Mouse (Mus musculus) midbrain, embryonic 12.5 days (tissue): ENCODE data around the gene Galnt7. TPM values are rescaled to one million over a fixed set of nuclear protein-coding genes. Genes with fewer than 3 reads are reported as not detected.

Experiments
- ATAC-seq: fragments of 200-750 bp; cut with Nextera tagmentation; 2 replicates; pipeline ENCODE4 v1.8.0; 2017; ENCODE audit warnings: low read depth, moderate TSS enrichment, moderate library complexity; ENCODE audit not compliant: low FRiP score
- H3K27ac ChIP-seq: fragments of 300-500 bp; sonication (generic); replicated peaks from 2 replicates; pipeline ENCODE4 v1.5.1; 2016; ENCODE audit warnings: mild to moderate bottlenecking
- H3K27me3 ChIP-seq: fragments of 300-500 bp; sonication (generic); 2 replicates; pipeline ENCODE4 v1.6.1; 2016; ENCODE audit warnings: mild to moderate bottlenecking
- H3K36me3 ChIP-seq: fragments of 300-500 bp; sonication (generic); 2 replicates; pipeline ENCODE4 v1.6.1; 2016
- H3K4me1 ChIP-seq: fragments of 300-500 bp; sonication (generic); 2 replicates; pipeline ENCODE4 v1.6.1; 2016
- H3K4me2 ChIP-seq: fragments of 300-500 bp; sonication (generic); replicated peaks from 2 replicates; pipeline ENCODE4 v1.6.1; 2016; ENCODE audit warnings: mild to moderate bottlenecking, moderate library complexity
- H3K4me3 ChIP-seq: fragments of 300-500 bp; sonication (generic); 2 replicates; pipeline ENCODE4 v1.5.1; 2016; ENCODE audit warnings: mild to moderate bottlenecking
- H3K9ac ChIP-seq: fragments of 300-500 bp; sonication (generic); replicated peaks from 2 replicates; pipeline ENCODE4 v1.6.1; 2016; ENCODE audit warnings: mild to moderate bottlenecking, moderate library complexity
- H3K9me3 ChIP-seq: fragments of 300-500 bp; sonication (generic); 2 replicates; pipeline ENCODE4 v1.6.1; 2016; ENCODE audit warnings: mild to moderate bottlenecking
- WGBS: fragments of 180-500 bp; shearing (Covaris S2); methylation state at CpG from one replicate; pipeline ENCODE4 v1.1.7; 2016; 5-methylcytosine and 5-hydroxymethylcytosine counted together
- polyA plus RNA-seq: library from polyadenylated mRNA; unstranded; fragments of >200 nt; fragmentation: Nextera tagmentation; extraction: Ambion mirVana; gene quantifications from 2 replicates; pipeline ENCODE4 v1.2.1, GENCODE M21; 2016

Galnt7 gene
- 14.5 and 15.0 TPM in 2 replicates for polyA plus RNA-seq

DNA sequence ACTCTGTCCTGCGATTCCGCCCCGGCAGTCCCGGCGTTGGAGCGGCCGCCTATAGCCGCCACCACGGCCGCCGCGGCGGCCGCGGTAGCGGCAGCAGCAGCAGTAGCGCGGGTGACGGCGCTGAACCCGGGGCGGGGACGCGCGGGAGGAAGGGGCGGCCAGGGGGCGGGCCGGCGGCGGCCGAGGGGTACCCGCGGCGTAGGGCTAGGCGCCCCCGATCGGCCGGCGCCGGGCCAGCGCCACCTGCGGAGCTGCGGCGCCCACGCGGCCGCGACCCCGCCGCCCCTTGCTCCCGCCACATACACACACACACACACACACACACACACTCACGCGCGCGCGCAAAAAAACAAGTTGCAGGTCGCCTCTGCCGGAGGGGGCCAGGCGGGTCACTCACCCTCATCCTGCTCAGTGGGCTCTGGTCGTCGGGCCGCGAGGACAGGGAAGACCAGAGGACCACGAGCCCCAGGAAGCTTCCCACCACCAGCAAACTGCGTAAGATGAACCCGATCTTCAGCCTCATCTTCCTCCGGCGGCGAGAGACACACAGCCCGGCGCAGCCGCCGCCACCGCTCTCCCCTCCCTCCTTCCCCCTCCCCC lies at the start of gene Galnt7:
Gene Galnt7 (minus strand): TSS at position 577 of the 600 bp plus-strand sequence.
- Histone ChIP-seq H3K4me3 (peak within 1 kb of the TSS; percentile 90), H3K9me3 (no peaks in the 10 kb centered on the region), H3K4me2 (peak within 1 kb of the TSS; percentile 94), H3K36me3 (no peaks in the 10 kb centered on the region), H3K27me3 (peaks cover 12% of the 10 kb centered on the region), H3K4me1 (peaks cover 15% of the 10 kb centered on the region), H3K27ac (peak within 1 kb of the TSS; percentile 92), H3K9ac (peak within 1 kb of the TSS; percentile 95)
- peak; percentile 88 for ATAC-seq
- WGBS: under 1% methylated on average over 44 of the region's 74 CpGs

DNA sequence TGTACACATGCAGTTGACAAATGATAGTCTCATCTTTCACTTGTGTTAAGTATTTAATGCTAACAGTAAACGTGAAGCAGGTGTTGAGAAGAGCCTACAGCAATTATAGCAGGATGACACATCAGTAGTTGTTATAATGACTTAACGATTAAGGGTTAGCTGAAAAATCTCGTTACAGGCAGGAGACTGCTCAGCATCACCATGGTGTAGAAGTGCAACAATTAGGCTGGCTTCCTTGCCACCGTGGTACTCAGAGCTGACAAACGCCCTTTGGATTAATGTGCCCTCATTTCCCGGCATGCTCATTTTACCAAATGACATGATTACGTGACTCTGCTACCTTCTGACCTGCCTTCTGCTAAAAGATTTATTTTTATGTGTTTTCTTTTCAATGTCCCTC lies 35.8 kb upstream of the Galnt7 start:
- no peaks in the 10 kb centered on the region for H3K27me3 ChIP-seq
- ATAC-seq: 0 out of 2 replicates have a peak, but pooled peaks have one; percentile 27
- H3K36me3 ChIP-seq: no peaks in the 10 kb centered on the region
- WGBS: 49% methylated on average over 7 of the region's 7 CpGs
- no peak overlapping the region for H3K27ac ChIP-seq
- peaks cover 5% of the 10 kb centered on the region; the same call in 1 of the 2 replicates for H3K4me1 ChIP-seq
- no peak overlapping the region for H3K9ac ChIP-seq
- no peaks in the 10 kb centered on the region for H3K9me3 ChIP-seq
- no peak overlapping the region for H3K4me3 ChIP-seq
- no peak overlapping the region for H3K4me2 ChIP-seq

DNA sequence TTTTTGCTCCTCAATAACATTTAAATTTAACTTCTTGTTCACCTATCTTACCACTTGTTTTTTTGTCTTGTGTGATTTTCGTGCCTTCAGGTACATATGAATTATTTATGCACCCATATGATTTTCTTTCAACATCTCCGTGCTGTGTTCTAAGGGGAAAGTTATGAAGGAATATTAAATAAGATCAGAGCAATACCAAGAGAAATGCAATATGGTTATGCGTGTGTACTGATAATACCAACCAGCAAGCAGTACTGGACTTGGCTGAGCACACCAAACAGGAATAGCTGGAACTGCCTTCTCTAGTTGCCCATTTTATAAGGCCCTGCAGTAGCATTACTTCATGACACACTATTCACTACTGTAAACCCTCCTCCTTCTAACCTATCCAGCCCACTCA lies 33.0 kb upstream of the Galnt7 start:
- peaks cover 5% of the 10 kb centered on the region; the same call in 1 of the 2 replicates for H3K4me1 ChIP-seq
- H3K27me3 ChIP-seq: no peaks in the 10 kb centered on the region
- H3K4me3 ChIP-seq: no peak overlapping the region
- WGBS: 87% methylated on average over 3 of the region's 3 CpGs
- no peak overlapping the region for H3K4me2 ChIP-seq
- H3K9me3 ChIP-seq: no peaks in the 10 kb centered on the region
- no peak overlapping the region for H3K9ac ChIP-seq
- no peaks in the 10 kb centered on the region for H3K36me3 ChIP-seq
- no peak overlapping the region for H3K27ac ChIP-seq
- ATAC-seq: no peak

DNA sequence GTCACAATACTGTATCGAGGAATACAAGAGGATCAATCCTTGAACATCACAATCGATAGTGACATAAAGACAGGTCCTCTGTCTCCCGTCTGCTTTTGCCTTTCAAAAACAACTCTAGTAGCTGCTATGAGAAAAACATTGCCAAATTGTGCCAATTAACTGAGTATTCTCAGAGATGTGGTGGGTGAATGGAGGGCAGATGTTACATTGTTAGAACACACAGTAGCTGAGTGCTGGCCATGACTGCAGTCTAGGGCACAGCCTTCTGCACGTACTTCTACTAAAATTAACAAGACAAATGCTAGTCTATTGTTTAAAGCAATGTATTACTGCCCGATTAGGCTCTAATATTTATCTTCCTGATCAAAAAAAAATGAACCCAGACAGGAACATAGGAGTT lies 27.2 kb upstream of the Galnt7 start:
- Histone ChIP-seq H3K36me3 (no peaks in the 10 kb centered on the region), H3K9me3 (no peaks in the 10 kb centered on the region), H3K9ac (no peak overlapping the region), H3K27ac (no peak overlapping the region), H3K4me2 (no peak overlapping the region), H3K4me1 (no peaks in the 10 kb centered on the region), H3K4me3 (no peak overlapping the region), H3K27me3 (no peaks in the 10 kb centered on the region)
- 83% methylated on average over 5 of the region's 5 CpGs for WGBS
- no peak for ATAC-seq

DNA sequence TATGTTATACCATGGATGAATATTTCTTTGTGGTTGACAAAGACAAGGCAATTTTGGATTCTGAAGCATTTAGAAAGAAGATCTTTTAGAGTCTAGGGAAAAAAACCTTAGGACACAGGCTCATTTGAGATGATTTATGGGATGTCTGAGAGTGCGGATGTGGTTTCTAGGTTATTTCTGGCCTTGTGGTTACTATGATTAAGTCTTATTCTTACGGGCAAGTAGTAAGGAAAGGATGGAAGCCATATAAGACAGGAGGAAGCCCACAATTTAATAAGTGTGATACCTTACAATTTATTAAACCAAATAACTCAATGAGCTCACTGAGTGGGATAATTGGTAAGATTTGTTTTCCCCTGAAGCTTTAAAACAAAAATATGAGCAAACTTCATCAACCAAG lies 11.3 kb upstream of the Galnt7 start:
- WGBS: 98% methylated on average over 2 of the region's 2 CpGs

DNA sequence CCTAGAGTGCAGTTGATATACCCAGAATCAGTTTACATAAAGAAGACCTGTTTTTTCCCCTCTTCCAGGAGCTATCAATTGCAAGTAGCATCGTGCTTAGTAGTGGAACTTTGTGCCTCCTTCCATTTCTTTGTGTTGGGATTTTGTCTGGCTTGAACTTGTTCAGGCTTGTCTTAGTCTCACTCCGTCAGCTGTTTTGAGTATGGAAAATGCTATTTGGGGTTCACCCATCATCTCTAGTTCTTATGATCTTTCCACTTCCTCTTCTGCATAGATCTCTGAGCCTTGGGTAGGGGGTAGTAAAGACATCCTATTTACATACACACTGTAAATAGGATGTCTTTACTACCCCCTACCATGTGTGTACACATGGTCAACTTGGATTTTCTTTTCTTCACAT lies 7.2 kb upstream of the Galnt7 start:
- Histone ChIP-seq H3K4me3 (no peak overlapping the region), H3K27ac (no peak overlapping the region), H3K4me1 (no peaks in the 10 kb centered on the region), H3K9ac (no peak overlapping the region), H3K36me3 (no peaks in the 10 kb centered on the region), H3K9me3 (no peaks in the 10 kb centered on the region), H3K4me2 (no peak overlapping the region), H3K27me3 (peaks cover 8% of the 10 kb centered on the region; the same call in 1 of the 2 replicates)
- ATAC-seq: no peak
- 90% methylated on average over 2 of the region's 2 CpGs for WGBS

More for the DNA sequence above, 11.3 kb upstream of the Galnt7 start:
- Histone ChIP-seq H3K4me2 (no peak overlapping the region), H3K9ac (no peak overlapping the region), H3K36me3 (no peaks in the 10 kb centered on the region), H3K27ac (no peak overlapping the region), H3K9me3 (no peaks in the 10 kb centered on the region), H3K27me3 (no peaks in the 10 kb centered on the region), H3K4me3 (no peak overlapping the region), H3K4me1 (no peaks in the 10 kb centered on the region)
- no peak for ATAC-seq

DNA sequence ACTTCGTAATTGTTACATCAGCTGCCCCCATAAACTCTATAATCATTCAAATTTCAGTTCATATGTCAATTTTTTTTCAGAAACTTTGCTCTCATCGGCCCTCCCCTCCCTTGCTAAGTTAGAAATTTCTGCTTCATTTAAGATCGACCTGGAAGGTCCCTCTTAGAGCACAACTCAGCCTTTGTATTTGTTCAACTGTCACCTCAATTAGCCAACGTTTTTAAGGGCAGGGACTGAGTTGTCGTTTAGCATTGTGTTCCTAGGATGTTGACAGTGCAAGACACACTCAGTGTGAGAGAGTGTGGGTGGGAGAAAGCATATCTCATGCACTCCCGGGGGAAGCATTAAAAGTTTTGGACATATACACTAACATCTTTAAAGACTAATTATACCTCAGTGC lies 3.6 kb upstream of the Galnt7 start:
- H3K9me3 ChIP-seq: no peaks in the 10 kb centered on the region
- WGBS: 43% methylated on average over 6 of the region's 6 CpGs
- H3K36me3 ChIP-seq: no peaks in the 10 kb centered on the region
- H3K4me1 ChIP-seq: peaks cover 9% of the 10 kb centered on the region
- no peak overlapping the region for H3K9ac ChIP-seq
- no peak for ATAC-seq
- H3K4me3 ChIP-seq: no peak overlapping the region
- peaks cover 12% of the 10 kb centered on the region for H3K27me3 ChIP-seq
- H3K27ac ChIP-seq: no peak overlapping the region
- no peak overlapping the region for H3K4me2 ChIP-seq

DNA sequence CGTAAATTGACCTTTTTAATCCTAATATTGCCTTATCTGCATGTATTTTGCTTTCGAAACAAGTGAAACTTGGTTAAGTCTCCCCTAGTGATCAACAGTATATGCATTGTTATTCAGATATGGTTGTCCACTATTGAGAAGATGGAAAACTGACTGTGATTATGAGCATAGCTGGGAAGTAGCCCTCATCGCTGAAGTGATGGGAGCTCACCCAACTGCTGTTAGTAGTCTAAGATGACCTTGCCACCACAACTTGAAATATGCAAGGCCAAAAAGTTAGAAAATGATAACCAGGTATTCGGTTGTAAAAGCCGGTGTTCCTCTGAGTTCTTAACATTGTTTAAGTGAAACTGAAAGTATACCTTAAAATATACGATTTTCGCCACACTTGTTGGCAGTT lies 1.3 kb upstream of the Galnt7 start:
- no peak overlapping the region for H3K9ac ChIP-seq
- no peaks in the 10 kb centered on the region for H3K9me3 ChIP-seq
- H3K27ac ChIP-seq: no peak overlapping the region
- H3K36me3 ChIP-seq: no peaks in the 10 kb centered on the region
- ATAC-seq: no peak
- H3K4me3 ChIP-seq: no peak overlapping the region
- WGBS: 89% methylated on average over 7 of the region's 7 CpGs
- no peak overlapping the region for H3K4me2 ChIP-seq
- peaks cover 12% of the 10 kb centered on the region for H3K27me3 ChIP-seq
- H3K4me1 ChIP-seq: peaks cover 15% of the 10 kb centered on the region

DNA sequence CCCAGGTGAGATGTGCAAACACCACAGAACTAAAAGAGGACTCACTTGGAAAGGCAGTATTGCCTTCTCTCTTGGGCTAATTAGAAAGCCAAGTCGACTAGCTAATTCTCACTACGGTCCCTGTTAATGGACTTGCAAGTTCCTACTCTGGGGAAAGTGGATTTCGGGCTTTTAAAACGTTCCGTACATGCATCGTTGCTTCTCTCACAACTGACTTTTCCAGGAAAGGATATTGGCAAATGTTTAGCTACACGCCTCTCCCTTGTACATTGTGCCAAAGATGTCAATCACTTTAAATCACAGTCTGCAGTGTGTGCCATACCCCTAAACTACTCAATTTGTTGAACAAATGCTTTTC lies 915 bp upstream of the Galnt7 start:
- no peak for ATAC-seq
- peaks cover 15% of the 10 kb centered on the region for H3K4me1 ChIP-seq
- H3K36me3 ChIP-seq: no peaks in the 10 kb centered on the region
- H3K4me2 ChIP-seq: peak overlapping the region; percentile 94
- peak overlapping the region; percentile 90; the same call in 1 of the 2 replicates for H3K4me3 ChIP-seq
- WGBS: 21% methylated on average over 7 of the region's 7 CpGs
- no peaks in the 10 kb centered on the region for H3K9me3 ChIP-seq
- H3K9ac ChIP-seq: no peak overlapping the region
- no peak overlapping the region for H3K27ac ChIP-seq
- peaks cover 12% of the 10 kb centered on the region for H3K27me3 ChIP-seq

DNA sequence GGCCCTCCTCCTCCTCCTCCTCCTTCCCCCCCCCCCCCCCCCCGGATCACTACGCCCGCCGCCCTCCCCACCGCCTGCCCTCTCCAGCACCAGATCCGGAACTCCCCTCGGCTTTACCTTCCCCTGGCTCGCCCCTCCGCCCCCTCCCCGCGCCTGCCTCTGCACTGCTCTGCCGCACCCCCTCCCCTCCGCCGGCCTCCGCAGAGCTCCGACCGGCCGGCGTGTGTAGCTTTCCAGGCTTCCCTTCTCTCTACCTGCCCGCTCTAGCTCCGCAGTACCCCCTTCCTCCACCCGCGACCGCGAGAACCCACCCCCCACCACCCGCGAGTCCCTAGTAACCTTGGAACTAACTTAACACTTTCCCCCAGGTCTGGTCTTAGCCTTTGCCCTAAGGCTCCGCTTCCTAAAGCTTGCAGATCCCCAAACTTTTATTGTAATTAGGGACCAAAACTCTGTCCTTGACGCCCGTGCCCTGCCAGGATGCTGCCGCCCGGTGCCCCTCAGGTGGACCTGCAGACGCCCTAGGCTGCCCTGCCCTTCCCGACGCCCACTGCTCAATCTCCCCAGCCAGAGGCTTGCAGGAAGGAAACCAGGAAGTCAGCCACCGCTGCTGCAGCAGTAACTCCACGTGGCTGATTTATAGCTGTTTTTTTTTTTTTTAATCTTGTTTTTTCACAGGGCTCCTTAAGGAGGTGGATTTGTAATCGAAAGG lies 380 bp upstream of the Galnt7 start:
- ATAC-seq: peak; percentile 81
- Histone ChIP-seq H3K9ac (peak overlapping the region; percentile 95), H3K27me3 (peaks cover 12% of the 10 kb centered on the region), H3K36me3 (no peaks in the 10 kb centered on the region), H3K9me3 (no peaks in the 10 kb centered on the region), H3K27ac (peak overlapping the region; percentile 92), H3K4me1 (peaks cover 15% of the 10 kb centered on the region), H3K4me3 (peak overlapping the region; percentile 90), H3K4me2 (peak overlapping the region; percentile 94)
- WGBS: 3% methylated on average over 28 of the region's 38 CpGs

DNA sequence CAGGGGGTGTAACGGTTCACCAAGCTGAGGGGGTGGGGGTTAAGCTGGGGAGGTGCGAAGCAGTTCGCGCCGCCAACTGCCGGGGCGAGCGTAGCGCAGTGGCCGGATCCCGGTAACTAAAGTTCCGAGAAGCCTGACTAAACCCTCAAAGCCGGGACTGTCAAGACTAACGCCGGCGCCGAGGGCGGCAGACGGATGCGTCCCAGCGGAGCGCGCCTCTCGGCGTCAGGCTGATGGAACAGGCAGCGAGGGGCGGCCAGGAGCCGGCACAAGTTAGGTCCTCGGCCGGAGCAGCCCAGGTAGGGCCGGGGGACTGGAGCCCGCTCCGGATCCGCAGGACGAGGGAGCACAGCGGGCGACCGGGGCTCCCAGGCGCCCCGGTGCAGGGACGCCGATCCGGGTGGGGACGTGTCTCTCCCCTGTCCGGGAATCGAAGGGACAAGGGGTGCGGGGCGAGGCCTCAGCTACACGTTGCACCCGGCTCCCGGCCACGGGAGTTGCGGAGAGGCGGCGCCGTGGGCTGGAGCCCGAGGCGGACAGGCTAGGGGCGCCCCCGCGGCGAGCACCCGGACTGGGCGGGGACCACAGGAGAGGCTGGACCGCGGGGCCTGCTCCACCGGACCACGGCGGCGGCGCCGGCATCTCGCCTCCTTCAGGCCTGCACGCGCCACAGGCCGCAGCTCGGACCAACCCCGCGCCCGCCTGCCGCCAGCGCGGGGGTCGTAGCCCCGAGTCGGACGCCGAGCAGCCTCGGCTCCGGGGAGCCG lies 960 bp downstream of the Galnt7 start:
- Histone ChIP-seq H3K9ac (peak overlapping the region; percentile 95), H3K36me3 (no peaks in the 10 kb centered on the region), H3K4me1 (peaks cover 15% of the 10 kb centered on the region), H3K4me3 (peak overlapping the region; percentile 90), H3K27me3 (peaks cover 12% of the 10 kb centered on the region), H3K9me3 (no peaks in the 10 kb centered on the region), H3K27ac (peak overlapping the region; percentile 92), H3K4me2 (peak overlapping the region; percentile 94)
- WGBS: under 1% methylated on average over 83 of the region's 91 CpGs
- peak; percentile 83 for ATAC-seq

DNA sequence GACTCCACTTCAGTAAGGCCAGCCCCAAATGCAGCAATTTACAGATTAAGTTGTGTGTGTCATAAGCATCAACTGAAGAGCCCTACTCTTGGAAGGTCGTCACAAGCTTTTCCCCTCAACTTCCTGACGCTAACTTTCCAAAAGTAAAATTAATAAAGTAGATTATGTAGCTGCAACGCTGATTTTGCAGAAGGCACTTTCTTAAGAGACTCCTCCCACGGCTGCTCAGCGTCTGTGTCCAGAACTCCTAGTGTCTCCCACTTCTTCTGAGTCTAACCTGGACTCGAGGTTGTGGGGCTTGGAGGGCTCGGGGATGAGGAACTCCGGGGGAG lies 1.5 kb downstream of the Galnt7 start:
- WGBS: 1% methylated on average over 8 of the region's 8 CpGs
- Histone ChIP-seq H3K27ac (peak overlapping the region; percentile 92), H3K4me2 (peak overlapping the region; percentile 94), H3K9ac (peak overlapping the region; percentile 95), H3K36me3 (no peaks in the 10 kb centered on the region), H3K27me3 (peaks cover 12% of the 10 kb centered on the region), H3K4me1 (peaks cover 15% of the 10 kb centered on the region), H3K9me3 (no peaks in the 10 kb centered on the region), H3K4me3 (peak overlapping the region; percentile 90)
- ATAC-seq: no peak; the same call in 1 of the 2 replicates
